Mouse (Mus musculus) macrophage (primary cell): ENCODE results near the gene Cenpp. TPM values are rescaled to one million over a fixed set of nuclear protein-coding genes. Genes with fewer than 3 reads are reported as not detected.

Source experiments
- H3K27ac ChIP-seq: fragments of 350-480 bp; formaldehyde crosslinking; 2 replicates; pipeline ENCODE4 v1.9.0; 2021
- H3K36me3 ChIP-seq: fragments of 350-480 bp; formaldehyde crosslinking; 2 replicates; pipeline ENCODE4 v1.9.0; 2021; ENCODE audit errors: inconsistent target
- H3K4me3 ChIP-seq: fragments of 350-480 bp; formaldehyde crosslinking; 2 replicates; pipeline ENCODE4 v1.9.0; 2021; ENCODE audit errors: inconsistent target
- H3K79me2 ChIP-seq: fragments of 350-480 bp; formaldehyde crosslinking; 2 replicates; pipeline ENCODE4 v1.9.0; 2021; ENCODE audit errors: inconsistent target
- WGBS: methylation state at CpG from one replicate; pipeline ENCODE4 v1.1.7; 2026; ENCODE audit warnings: inconsistent platforms; ENCODE audit not compliant: missing documents; 5-methylcytosine and 5-hydroxymethylcytosine counted together
- polyA plus RNA-seq: library from polyadenylated mRNA; stranded (reverse); fragments of 250-400 nt; gene quantifications from 3 replicates; pipeline ENCODE4 v1.2.4, GENCODE M21; 2018; ENCODE audit warnings: inconsistent platforms
- total RNA-seq, 78 experiments: library from RNA; depleted of rRNA; stranded (reverse); fragments of 250-400 nt; gene quantifications; 1 replicate in 9 of 78; 2 replicates in 24 of 78; 3 replicates in 43 of 78; 4 replicates in 2 of 78; pipeline ENCODE4 v1.2.4; 2018; ENCODE audit warnings: inconsistent platforms in 56 of 78

The Cenpp gene
- 1 to 10 TPM in 23 of 26 experiments, under 1 TPM in 3; 0.34 to 8.7 (median 3.1) TPM for total RNA-seq (2018; cell fraction: chromatin; rRNA removed)
- total RNA-seq (2018; cell fraction: cytosol; rRNA removed), result 1 to 10 TPM in 13 of 26 experiments, under 1 TPM in 13; 0.51 to 1.5 (median 0.95) TPM
- 1 to 10 TPM in 15 of 26 experiments, under 1 TPM in 10, not detected in 1; 0.34 to 7.9 (median 1.4) TPM for total RNA-seq (2018; cell fraction: nucleus; rRNA removed)
- 0.68 to 3.3 TPM (median 2.1 TPM) in 3 replicates for polyA plus RNA-seq

DNA sequence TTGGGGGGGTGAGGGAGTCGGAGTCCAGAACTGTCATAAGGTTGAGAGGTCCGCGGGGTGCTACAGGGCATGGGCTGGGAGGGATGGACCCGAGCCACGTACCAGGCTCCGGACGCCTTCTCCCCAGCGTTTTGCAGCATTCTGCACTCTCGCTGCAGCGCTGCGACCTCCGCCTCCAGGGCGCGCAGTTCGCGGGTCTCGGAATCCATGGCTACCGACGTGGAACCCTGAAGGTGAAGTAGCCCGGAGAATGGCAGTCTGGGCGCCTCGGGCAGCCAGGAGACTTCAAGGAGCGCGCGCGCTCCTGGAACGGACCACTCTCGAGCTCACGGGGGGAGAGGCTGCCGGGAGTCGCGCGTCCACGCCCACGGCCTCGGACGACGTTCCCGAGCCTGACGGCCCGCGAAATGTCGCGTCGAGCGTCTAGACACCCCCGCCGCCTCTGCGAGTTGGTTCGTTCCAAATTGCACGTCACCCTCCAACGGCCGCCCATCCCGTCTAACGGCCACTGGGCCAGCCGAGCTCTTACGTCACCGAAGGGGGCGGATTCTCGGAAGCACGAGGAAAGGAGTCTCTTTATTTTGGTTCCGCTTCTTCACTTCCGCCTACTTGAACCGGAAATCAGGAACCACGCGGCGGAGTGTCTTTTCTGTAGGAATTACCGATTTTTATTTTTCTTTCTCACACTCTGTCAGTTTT lies at the start of gene Cenpp, which contains the start of gene Nol8:
Cenpp (minus strand) TSS at position 305 of the 699 bp plus-strand sequence.
Nol8 (plus strand) TSS at position 598 of the 699 bp plus-strand sequence.
- H3K79me2 ChIP-seq, result peaks cover 9% of the 10 kb centered on the region; the same call in 1 of the 2 replicates
- WGBS, result 1% methylated on average over 68 of the region's 68 CpGs
- H3K36me3 ChIP-seq, result 0 out of 2 replicates have a peak, but pooled peaks cover 13% of the 10 kb centered on the region
- peak within 1 kb of the TSS; percentile 75 for H3K27ac ChIP-seq
- H3K4me3 ChIP-seq, result peak within 1 kb of the TSS; percentile 97

DNA sequence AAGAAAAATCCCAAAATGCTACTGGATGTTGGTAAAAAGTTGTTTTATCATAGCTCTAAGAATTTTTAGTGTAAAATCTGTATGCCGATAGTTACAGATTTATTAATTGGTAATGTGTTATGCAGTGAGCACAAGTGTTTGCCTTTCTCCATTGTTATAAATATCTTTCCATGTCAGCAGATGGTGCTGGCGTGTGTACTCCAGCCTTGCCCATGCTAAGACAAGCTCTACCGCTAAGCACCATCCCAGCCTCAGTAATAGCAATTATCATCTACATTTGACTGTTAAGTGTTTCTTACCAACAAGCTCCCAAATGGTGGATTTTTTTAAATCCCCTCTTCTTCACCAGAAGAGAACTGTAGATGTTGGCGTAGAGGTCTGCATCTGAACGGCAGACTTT lies 38.5 kb upstream of the Cenpp start:
- Histone ChIP-seq H3K27ac (no peak overlapping the region), H3K36me3 (peaks cover 53% of the 10 kb centered on the region), H3K79me2 (peaks cover 26% of the 10 kb centered on the region), H3K4me3 (no peak overlapping the region)
- 96% methylated on average over 5 of the region's 5 CpGs for WGBS

DNA sequence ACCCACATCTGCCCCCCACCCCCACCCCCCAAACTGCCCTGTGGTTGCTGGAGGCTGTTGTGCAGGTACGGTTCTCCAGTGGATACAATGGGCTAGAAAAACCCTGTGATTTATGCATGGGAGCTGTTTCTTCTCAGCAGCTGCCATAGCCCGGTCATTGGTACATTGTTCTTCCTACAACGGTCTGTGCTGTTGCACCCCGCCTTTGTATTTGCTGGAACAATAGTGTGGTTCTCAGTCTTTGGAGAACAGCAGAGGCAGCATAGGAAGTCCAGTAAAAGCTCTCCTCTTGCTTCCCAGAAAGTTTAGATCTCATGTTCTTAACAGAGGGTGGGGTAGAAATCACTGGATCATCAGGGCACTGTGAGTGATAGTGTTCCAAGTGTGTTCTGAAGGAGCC lies 31.7 kb upstream of the Cenpp start:
- H3K36me3 ChIP-seq, result peaks cover 19% of the 10 kb centered on the region
- 56% methylated on average over 4 of the region's 4 CpGs for WGBS
- peaks cover 68% of the 10 kb centered on the region for H3K79me2 ChIP-seq
- H3K27ac ChIP-seq, result peak overlapping the region; percentile 43
- H3K4me3 ChIP-seq, result peak overlapping the region; percentile 2; the same call in 1 of the 2 replicates

DNA sequence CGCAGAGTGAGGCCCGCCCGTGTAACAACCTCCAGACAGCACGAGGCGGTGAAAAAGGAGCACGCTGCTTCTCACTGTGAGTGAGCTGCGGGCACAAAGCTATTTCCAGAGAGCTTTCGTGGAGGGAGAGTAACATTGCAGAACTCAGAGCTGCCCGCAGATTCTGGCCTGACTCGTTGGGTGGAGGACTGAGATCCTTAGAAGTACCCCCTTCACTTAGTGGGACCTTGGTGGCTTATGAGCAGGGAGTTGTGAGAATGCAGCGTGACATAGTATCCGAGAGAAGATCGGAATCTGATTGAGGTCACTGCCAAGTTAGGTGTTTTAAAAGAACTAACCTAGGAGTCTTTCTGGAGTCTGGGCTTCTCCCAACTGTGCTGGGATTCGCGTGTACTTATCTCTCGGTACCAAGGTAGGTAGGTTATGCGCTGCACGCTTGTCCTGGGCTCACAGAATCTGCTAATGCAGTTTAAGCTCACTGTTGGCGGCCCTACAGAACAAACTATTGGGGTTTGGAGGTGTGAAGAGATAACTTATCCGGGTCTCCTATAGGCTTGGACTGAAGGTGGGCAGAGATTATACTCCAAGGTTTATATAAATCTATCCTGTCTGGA lies 29.8 kb upstream of the Cenpp start:
- H3K27ac ChIP-seq, result peak overlapping the region; percentile 69
- no peaks in the 10 kb centered on the region; the same call in 1 of the 2 replicates for H3K36me3 ChIP-seq
- peaks cover 55% of the 10 kb centered on the region for H3K79me2 ChIP-seq
- H3K4me3 ChIP-seq, result peak overlapping the region; percentile 98
- WGBS, result 0% methylated on average over 20 of the region's 20 CpGs

DNA sequence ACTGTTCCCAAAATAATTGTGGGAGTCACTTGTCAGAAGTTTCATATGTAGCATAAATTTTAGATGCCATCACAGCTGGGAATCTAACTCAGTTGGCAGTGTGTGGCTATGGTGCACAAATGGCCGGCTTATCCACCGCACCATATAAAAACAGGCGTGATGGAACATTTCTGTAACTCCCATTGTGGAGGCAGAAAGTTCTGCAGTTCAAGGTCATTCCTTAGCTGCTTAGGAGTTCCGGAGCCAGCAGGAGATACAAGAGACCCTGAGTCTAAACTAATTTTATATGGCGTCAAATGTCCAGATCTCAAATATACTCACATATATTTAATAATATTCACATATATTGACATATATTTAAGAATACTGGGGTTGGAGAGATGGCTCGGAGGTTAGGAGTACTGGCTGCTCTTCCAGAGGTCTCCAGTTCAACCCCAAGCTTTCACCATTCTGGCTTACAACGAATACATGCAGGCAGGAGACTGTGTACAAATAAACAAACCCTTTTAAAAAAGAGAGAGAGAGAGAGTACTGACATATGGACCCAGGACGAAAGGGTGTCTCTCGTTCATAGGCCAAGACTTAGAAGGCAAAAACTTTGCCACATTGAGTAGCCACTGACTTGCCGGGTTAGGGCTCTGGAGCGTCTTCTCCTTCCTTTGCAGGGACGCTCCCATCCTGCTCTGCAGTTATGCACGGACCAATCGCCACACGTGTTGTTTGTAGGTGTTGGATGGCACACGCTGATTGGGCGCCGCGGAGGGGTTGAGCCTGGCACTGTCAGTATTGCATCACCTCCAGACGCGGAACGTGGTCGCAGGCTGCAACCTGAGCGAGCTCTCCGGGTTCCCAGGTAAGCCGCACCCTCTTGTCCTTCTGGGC lies 29.0 kb upstream of the Cenpp start, which contains the start of gene Iars:
Iars (plus strand) TSS at position 750 of the 882 bp plus-strand sequence.
- Histone ChIP-seq H3K36me3 (no peaks in the 10 kb centered on the region; the same call in 1 of the 2 replicates), H3K79me2 (peaks cover 48% of the 10 kb centered on the region), H3K4me3 (peak within 1 kb of the TSS; percentile 98), H3K27ac (peak within 1 kb of the TSS; percentile 69)
- WGBS, result 9% methylated on average over 26 of the region's 26 CpGs

DNA sequence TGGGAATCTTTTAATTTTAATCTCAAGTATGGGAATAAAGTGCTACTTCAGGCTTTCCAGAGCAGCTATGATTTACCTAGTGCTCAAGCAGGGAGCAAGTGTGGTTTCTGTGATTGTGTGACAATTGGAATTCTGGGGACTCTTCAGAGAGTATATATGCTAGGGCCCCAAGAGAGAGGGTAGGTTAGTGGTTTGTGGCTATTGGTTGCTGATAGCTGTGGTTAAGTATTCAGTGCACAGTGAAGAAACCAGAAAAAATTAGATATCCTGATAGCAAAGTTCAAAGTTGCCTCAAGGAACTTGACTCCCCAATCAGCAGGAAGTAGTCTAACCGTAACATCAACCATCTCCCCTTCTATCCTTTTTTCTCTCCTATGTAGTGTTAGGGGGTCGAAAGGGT lies 25.2 kb upstream of the Cenpp start:
- Histone ChIP-seq H3K4me3 (no peak overlapping the region), H3K79me2 (peaks cover 10% of the 10 kb centered on the region), H3K36me3 (peaks cover 11% of the 10 kb centered on the region), H3K27ac (no peak overlapping the region)
- 100% methylated on average over 1 of the region's 2 CpGs for WGBS

DNA sequence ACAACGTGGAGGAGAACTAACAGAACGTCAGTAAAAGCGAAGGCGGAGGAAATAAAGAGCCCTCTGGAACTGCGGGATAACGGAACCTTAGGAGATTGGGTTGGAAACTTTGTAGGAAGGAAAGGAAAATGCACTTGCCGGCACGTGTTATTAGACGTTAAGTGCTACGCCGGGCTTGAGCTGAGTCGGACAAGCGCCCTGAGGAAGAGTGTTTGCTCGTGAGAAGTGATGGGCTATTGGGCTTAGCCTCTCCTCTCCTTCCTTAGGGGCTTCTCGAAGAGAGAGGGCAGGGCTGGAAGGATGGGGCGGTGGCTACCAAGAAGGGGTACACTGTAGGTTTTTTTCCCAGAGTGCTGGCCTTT lies 576 bp upstream of the Cenpp start:
- under 1% methylated on average over 16 of the region's 16 CpGs for WGBS
- Histone ChIP-seq H3K79me2 (peaks cover 9% of the 10 kb centered on the region; the same call in 1 of the 2 replicates), H3K36me3 (0 out of 2 replicates have a peak, but pooled peaks cover 18% of the 10 kb centered on the region), H3K27ac (peak overlapping the region; percentile 75), H3K4me3 (peak overlapping the region; percentile 97)

DNA sequence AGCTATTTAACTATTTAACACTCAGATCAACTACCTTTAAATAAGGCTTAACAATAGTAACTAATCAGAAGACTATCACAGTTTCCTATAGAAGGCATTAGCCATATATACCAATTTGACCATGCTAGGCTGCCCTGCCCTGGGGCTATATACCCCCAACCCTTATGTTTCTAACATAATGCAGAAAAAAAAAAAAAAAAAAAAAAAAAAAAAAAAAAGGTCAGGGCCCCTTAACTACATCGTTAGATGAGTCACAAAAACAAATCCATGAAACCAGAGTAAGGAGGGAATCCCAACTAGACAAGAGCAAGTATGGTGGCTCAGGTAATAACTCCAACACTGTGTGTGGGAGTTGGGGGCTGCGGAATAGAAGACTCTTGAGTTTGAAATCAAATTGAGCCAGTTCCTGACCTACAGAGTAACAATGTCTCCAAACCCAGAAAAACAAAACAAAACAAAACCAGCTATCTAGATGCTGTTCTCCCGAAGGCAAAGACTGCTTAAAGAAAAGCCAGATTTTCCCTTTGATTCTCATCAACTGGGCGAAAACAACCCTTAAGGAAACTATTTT lies 719 bp downstream of the Cenpp start:
- 0 out of 2 replicates have a peak, but pooled peaks cover 7% of the 10 kb centered on the region for H3K36me3 ChIP-seq
- peaks cover 9% of the 10 kb centered on the region; the same call in 1 of the 2 replicates for H3K79me2 ChIP-seq
- H3K4me3 ChIP-seq, result peak overlapping the region; percentile 77
- 10% methylated on average over 4 of the region's 4 CpGs for WGBS
- H3K27ac ChIP-seq, result peak overlapping the region; percentile 35

DNA sequence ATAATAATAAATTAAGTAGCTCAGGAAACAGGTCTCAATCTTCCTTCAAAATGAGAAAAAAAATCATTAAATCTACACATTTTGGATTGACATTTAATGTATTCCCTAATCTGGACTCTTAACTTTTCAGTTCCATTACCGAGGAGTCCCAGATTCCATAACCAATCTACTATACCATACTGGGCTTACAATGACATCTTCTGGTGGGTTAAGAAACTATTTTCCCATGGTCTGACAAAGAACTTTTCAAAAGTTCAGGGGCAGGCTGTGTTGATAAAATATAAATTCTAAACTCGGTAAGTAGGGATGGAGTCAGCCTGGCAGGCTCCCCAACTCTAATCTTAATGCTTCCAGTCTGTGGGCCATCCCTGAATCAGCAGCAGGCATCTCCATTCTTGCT lies 1.4 kb downstream of the Cenpp start:
- H3K36me3 ChIP-seq, result 0 out of 2 replicates have a peak, but pooled peaks cover under 1% of the 10 kb centered on the region
- 70% methylated on average over 2 of the region's 2 CpGs for WGBS
- peaks cover 9% of the 10 kb centered on the region; the same call in 1 of the 2 replicates for H3K79me2 ChIP-seq
- no peak overlapping the region for H3K4me3 ChIP-seq
- H3K27ac ChIP-seq, result no peak overlapping the region

DNA sequence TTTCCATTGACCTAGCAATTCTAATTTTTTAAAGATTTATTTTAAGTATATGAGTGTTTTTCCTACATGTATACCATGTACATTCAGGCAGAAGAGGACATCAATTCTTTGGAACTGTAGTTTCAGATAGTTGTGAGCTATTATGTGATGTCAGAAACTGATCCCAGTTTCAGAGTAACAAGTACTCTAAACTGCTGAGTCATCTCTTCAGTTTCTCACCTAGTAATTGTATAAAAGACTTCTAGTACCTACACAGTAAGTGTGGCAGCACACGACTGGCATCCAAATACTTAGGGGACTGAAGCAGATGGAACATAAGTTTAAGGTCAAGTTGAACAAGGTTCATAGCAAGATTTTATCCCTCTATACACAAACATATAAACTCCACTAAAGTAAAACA lies 6.6 kb downstream of the Cenpp start:
- Histone ChIP-seq H3K36me3 (no peaks in the 10 kb centered on the region), H3K79me2 (no peaks in the 10 kb centered on the region), H3K27ac (no peak overlapping the region), H3K4me3 (no peak overlapping the region)
- 58% methylated on average over 1 of the region's 1 CpGs for WGBS

DNA sequence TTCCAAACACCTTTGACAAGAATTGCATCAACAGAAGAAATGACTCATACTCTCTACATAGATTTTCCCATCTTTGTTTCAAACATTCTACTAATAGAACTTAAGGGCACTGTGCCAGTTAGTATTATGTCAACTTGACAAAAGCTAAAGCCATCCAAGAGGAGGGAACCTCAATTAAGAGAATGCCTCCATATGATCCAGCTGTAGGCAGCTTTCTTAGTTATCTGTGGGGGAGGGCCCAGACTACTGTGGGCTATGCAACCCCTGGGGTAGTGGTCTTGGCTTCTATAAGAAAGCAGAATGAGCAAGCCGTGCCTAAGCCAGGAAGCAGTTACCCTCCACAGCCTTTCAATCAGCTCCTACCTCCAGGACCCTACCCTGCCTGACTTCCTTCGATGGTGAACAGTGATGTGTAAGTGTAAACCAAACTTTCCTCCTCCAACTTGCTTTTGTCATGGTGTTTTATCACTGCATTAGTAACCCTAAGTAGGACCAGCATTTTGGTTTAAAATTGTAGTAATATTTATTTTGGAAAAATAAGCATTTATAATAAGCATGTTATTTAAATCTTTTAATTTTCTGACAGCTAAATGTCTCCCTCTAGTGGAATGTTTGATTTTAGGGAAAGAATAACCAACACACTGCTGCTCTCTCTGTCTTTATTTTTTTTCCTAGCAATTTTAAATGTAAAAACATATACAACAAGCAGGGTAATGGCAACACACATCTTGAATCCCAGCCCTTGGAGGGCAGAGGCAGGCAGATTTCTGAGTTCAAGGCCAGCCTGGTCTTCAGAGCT lies 7.7 kb downstream of the Cenpp start:
- no peaks in the 10 kb centered on the region for H3K36me3 ChIP-seq
- 71% methylated on average over 2 of the region's 2 CpGs for WGBS
- H3K27ac ChIP-seq, result no peak overlapping the region
- no peak overlapping the region for H3K4me3 ChIP-seq
- no peaks in the 10 kb centered on the region for H3K79me2 ChIP-seq

DNA sequence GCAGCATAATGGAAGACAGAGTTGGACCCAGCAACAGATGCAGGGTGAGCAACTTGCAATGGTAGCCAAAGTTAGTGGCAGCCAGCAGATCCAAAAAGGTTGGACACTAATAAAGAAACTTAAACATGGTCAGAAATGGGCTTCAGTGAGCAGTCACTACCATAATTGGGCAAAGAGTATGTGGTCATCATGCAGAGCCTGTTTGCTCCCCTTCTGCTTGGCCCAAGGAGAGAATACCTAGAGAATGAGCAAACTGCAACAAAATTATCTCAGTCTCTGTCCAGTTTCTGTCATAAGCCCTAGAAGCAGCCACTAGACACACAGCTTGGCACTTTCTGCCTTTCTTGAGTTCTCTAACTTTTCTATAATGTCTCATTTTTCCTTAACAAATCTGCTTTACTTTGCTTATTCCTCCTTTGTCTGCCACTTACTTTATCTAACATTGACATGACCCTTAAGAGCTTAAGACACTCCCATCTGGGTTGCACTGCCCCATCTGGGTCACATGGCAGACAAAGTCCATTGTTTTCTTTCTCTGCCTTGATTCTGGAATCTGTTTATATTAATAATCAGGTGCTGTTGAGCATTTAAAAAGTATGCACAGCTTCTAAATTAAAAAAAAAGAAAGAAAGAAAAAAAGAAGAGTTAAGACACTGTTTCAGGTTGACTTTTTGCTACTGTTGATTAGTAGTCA lies 8.8 kb downstream of the Cenpp start:
- H3K4me3 ChIP-seq, result no peak overlapping the region
- no peaks in the 10 kb centered on the region for H3K36me3 ChIP-seq
- H3K27ac ChIP-seq, result no peak overlapping the region
- no peaks in the 10 kb centered on the region for H3K79me2 ChIP-seq

DNA sequence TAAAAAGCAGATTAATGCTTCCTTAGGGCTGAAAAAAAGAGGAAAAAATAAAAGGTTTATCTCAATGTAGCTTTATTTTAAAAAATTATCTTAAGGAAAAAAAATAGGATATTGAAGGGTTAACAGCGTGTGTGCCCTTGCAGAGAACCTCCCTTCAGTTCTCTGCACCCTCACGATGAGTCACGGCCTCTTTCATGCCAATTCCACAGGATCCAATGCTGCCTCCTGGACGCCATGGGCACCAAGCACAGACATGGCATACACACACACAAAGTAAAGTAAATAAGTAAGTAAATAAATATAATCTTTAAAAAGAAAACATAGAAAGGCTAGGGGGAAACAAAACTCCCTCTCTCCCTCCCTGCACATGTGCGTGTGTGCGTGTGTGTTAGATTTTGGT lies 9.9 kb downstream of the Cenpp start:
- H3K36me3 ChIP-seq, result no peaks in the 10 kb centered on the region
- WGBS, result 94% methylated on average over 6 of the region's 6 CpGs

More for the DNA sequence above, 9.9 kb downstream of the Cenpp start:
- Histone ChIP-seq H3K27ac (no peak overlapping the region), H3K79me2 (no peaks in the 10 kb centered on the region), H3K4me3 (no peak overlapping the region)
